Mouse (Mus musculus): ENCODE measurements around the gene Rai1. TPM values are rescaled to one million over a fixed set of nuclear protein-coding genes. Genes with fewer than 3 reads are reported as not detected.

The Rai1 gene
- polyA plus RNA-seq, 1 experiment from 2014 or later = 11.6 TPM

- H3K4me2 ChIP-seq = no peak overlapping the region
- no peak overlapping the region for H3K4me3 ChIP-seq
- no peak overlapping the region for H3K9ac ChIP-seq
- WGBS (ENCODE audit: insufficient replicate concordance) = 86% methylated on average over 3 of the region's 3 CpGs
- peaks cover 11% of the 10 kb centered on the region; the same call in 1 of the 2 replicates for H3K36me3 ChIP-seq
- peaks cover 31% of the 10 kb centered on the region for H3K4me1 ChIP-seq
- H3K27ac ChIP-seq = no peak overlapping the region
- H3K27me3 ChIP-seq (replicated peaks) = no peaks in the 10 kb centered on the region
- H3K9me3 ChIP-seq (replicated peaks) = no peaks in the 10 kb centered on the region
- no peak for ATAC-seq
Observed at GRCm38 (mm10) chr11:60231326-60231725, 126.5 kb downstream of the Rai1 start.

GRCm38 (mm10) chr11:60231951-60232350 is 127.1 kb downstream of the Rai1 start:
- H3K36me3 ChIP-seq = peaks cover 11% of the 10 kb centered on the region; the same call in 1 of the 2 replicates
- WGBS (ENCODE audit: insufficient replicate concordance) = 59% methylated on average over 4 of the region's 4 CpGs
- no peaks in the 10 kb centered on the region for H3K27me3 ChIP-seq (replicated peaks)
- no peak for ATAC-seq
- H3K4me3 ChIP-seq = no peak overlapping the region
- no peak overlapping the region for H3K27ac ChIP-seq
- H3K9ac ChIP-seq = no peak overlapping the region
- H3K4me2 ChIP-seq = no peak overlapping the region
- H3K9me3 ChIP-seq (replicated peaks) = no peaks in the 10 kb centered on the region
- peaks cover 31% of the 10 kb centered on the region for H3K4me1 ChIP-seq

- WGBS (ENCODE audit: insufficient replicate concordance) = 75% methylated on average over 14 of the region's 14 CpGs
- no peak overlapping the region for H3K4me3 ChIP-seq
Observed at GRCm38 (mm10) chr11:60232441-60233058, 127.7 kb downstream of the Rai1 start.

GRCm38 (mm10) chr11:60233235-60233634 is 128.4 kb downstream of the Rai1 start:
- H3K9me3 ChIP-seq (replicated peaks) = no peaks in the 10 kb centered on the region
- H3K27ac ChIP-seq = no peak overlapping the region
- 74% methylated on average over 8 of the region's 8 CpGs for WGBS (ENCODE audit: insufficient replicate concordance)
- H3K4me1 ChIP-seq = peaks cover 26% of the 10 kb centered on the region
- H3K4me3 ChIP-seq = no peak overlapping the region
- no peak for ATAC-seq
- H3K36me3 ChIP-seq = peaks cover 11% of the 10 kb centered on the region; the same call in 1 of the 2 replicates
- H3K9ac ChIP-seq = no peak overlapping the region
- H3K27me3 ChIP-seq (replicated peaks) = no peaks in the 10 kb centered on the region
- H3K4me2 ChIP-seq = no peak overlapping the region

More at GRCm38 (mm10) chr11:60232441-60233058, 127.7 kb downstream of the Rai1 start:
- no peaks in the 10 kb centered on the region for H3K9me3 ChIP-seq (replicated peaks)
- no peak overlapping the region for H3K27ac ChIP-seq
- peaks cover 11% of the 10 kb centered on the region; the same call in 1 of the 2 replicates for H3K36me3 ChIP-seq
- peaks cover 31% of the 10 kb centered on the region for H3K4me1 ChIP-seq
- H3K27me3 ChIP-seq (replicated peaks) = no peaks in the 10 kb centered on the region
- H3K4me2 ChIP-seq = no peak overlapping the region
- H3K9ac ChIP-seq = no peak overlapping the region
- ATAC-seq = no peak

- H3K36me3 ChIP-seq = peaks cover 12% of the 10 kb centered on the region
- WGBS (ENCODE audit: insufficient replicate concordance) = 76% methylated on average over 5 of the region's 5 CpGs
- peaks cover 18% of the 10 kb centered on the region for H3K4me1 ChIP-seq
- H3K9me3 ChIP-seq (replicated peaks) = no peaks in the 10 kb centered on the region
- no peaks in the 10 kb centered on the region for H3K27me3 ChIP-seq (replicated peaks)
- H3K4me3 ChIP-seq = no peak overlapping the region
- H3K27ac ChIP-seq = no peak overlapping the region
- no peak for ATAC-seq
- no peak overlapping the region for H3K4me2 ChIP-seq
- H3K9ac ChIP-seq = no peak overlapping the region
Observed at GRCm38 (mm10) chr11:60235351-60235750, 130.5 kb downstream of the Rai1 start.

- Histone ChIP-seq H3K4me1 (peaks cover 6% of the 10 kb centered on the region), H3K27ac (no peak overlapping the region), H3K9me3 (replicated peaks) (no peaks in the 10 kb centered on the region), H3K4me2 (no peak overlapping the region), H3K36me3 (peaks cover 31% of the 10 kb centered on the region), H3K4me3 (no peak overlapping the region), H3K9ac (no peak overlapping the region), H3K27me3 (replicated peaks) (no peaks in the 10 kb centered on the region)
- ATAC-seq = no peak
- WGBS (ENCODE audit: insufficient replicate concordance) = 80% methylated on average over 4 of the region's 4 CpGs
Observed at GRCm38 (mm10) chr11:60240509-60240908, 135.7 kb downstream of the Rai1 start.

GRCm38 (mm10) chr11:60244503-60245143 is 139.8 kb downstream of the Rai1 start:
- 72% methylated on average over 11 of the region's 11 CpGs for WGBS (ENCODE audit: insufficient replicate concordance)
- H3K27ac ChIP-seq = no peak overlapping the region
- no peak overlapping the region for H3K4me3 ChIP-seq
- no peaks in the 10 kb centered on the region for H3K27me3 ChIP-seq (replicated peaks)
- no peak overlapping the region for H3K4me2 ChIP-seq
- H3K36me3 ChIP-seq = peaks cover 30% of the 10 kb centered on the region
- H3K9me3 ChIP-seq (replicated peaks) = no peaks in the 10 kb centered on the region
- H3K4me1 ChIP-seq = 0 out of 2 replicates have a peak, but pooled peaks cover 17% of the 10 kb centered on the region
- H3K9ac ChIP-seq = no peak overlapping the region
- no peak for ATAC-seq

GRCm38 (mm10) chr11:60246077-60246476 is 141.3 kb downstream of the Rai1 start:
- no peaks in the 10 kb centered on the region for H3K27me3 ChIP-seq (replicated peaks)

GRCm38 (mm10) chr11:60247753-60248550 is 143.1 kb downstream of the Rai1 start:
- no peak overlapping the region for H3K4me2 ChIP-seq
- no peak for ATAC-seq
- no peak overlapping the region for H3K27ac ChIP-seq
- peaks cover 14% of the 10 kb centered on the region for H3K36me3 ChIP-seq
- 0 out of 2 replicates have a peak, but pooled peaks cover 20% of the 10 kb centered on the region for H3K4me1 ChIP-seq
- WGBS (ENCODE audit: insufficient replicate concordance) = 56% methylated on average over 5 of the region's 5 CpGs
- H3K4me3 ChIP-seq = no peak overlapping the region
- no peaks in the 10 kb centered on the region for H3K9me3 ChIP-seq (replicated peaks)
- H3K9ac ChIP-seq = no peak overlapping the region
- no peaks in the 10 kb centered on the region for H3K27me3 ChIP-seq (replicated peaks)

More at GRCm38 (mm10) chr11:60246077-60246476, 141.3 kb downstream of the Rai1 start:
- Histone ChIP-seq H3K4me3 (no peak overlapping the region), H3K27ac (no peak overlapping the region), H3K36me3 (peaks cover 25% of the 10 kb centered on the region), H3K9me3 (replicated peaks) (no peaks in the 10 kb centered on the region), H3K4me1 (0 out of 2 replicates have a peak, but pooled peaks cover 17% of the 10 kb centered on the region), H3K4me2 (no peak overlapping the region), H3K9ac (no peak overlapping the region)
- ATAC-seq = no peak

Small RNAs within 50 kb of the gene (microRNA-seq; reads per million reads assigned to microRNA genes)
- not detected for gene Mir6921
- gene Mir6922 = not detected

Other genes starting within 250 kb of the Rai1 start
- gene Med9, start 156.8 kb upstream of the Rai1 start, polyA plus RNA-seq (2016; fragmentation: Nextera tagmentation; extraction: Ambion mirVana) = 29.5 and 30.1 TPM in 2 replicates
- 0.97 and 1.2 TPM in 2 replicates for gene Rasd1, start 140.1 kb upstream of the Rai1 start, polyA plus RNA-seq (2016; fragmentation: Nextera tagmentation; extraction: Ambion mirVana)
- gene Pemt, start 58.5 kb upstream of the Rai1 start, polyA plus RNA-seq (2016; fragmentation: Nextera tagmentation; extraction: Ambion mirVana) = 7.3 and 8.1 TPM in 2 replicates
- 45.7 and 50.9 TPM in 2 replicates for gene Srebf1, start 117.6 kb downstream of the Rai1 start, polyA plus RNA-seq (2016; fragmentation: Nextera tagmentation; extraction: Ambion mirVana)
- gene Tom1l2, start 247.9 kb downstream of the Rai1 start, polyA plus RNA-seq (2016; fragmentation: Nextera tagmentation; extraction: Ambion mirVana) = 8.7 and 9.6 TPM in 2 replicates
- gene Drc3, start 248.3 kb downstream of the Rai1 start, polyA plus RNA-seq (2016; fragmentation: Nextera tagmentation; extraction: Ambion mirVana) = 0.49 and 0.53 TPM in 2 replicates